Mouse (Mus musculus): ENCODE measurements around the gene Limch1. TPM values are rescaled to one million over a fixed set of nuclear protein-coding genes. Genes with fewer than 3 reads are reported as not detected.

The Limch1 gene
- polyA plus RNA-seq (2017; shearing (Covaris generic)): under 1 TPM in 1 of 3 experiments, not detected in 2; 0.45 TPM

DNA sequence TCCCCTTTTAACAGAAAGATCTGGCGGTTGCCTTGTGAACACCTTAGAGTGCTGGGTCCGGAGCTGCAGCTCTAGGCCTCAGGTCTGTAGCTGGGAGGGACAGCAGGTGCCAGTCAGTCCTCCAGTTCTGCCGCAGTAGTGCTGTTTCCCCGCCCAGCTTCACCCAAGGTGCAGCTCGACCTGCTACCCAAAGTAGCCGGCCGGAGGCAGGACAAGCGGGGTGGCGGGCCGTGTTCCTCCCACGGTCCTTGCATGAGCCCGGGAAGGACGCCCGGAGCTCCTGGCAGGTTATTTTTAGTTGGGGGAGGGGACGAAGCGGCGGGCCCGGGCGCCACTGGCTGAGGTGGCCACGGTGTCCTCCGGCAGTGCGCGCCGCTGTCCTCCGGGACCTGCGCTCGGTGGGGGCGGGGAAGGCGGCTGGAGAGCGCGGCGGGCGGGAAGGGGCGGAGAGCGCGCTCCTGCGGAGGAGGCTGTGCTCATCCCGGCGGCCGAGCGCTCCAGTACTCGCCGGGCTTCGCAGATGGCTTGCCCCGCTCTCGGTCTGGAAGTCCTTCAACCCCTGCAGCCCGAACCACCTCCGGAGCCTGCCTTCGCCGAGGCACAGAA is at the start of gene Limch1:
Gene Limch1, plus strand, starts transcription at position 438 of the 606 bp plus-strand sequence.
- no peak for ATAC-seq

DNA sequence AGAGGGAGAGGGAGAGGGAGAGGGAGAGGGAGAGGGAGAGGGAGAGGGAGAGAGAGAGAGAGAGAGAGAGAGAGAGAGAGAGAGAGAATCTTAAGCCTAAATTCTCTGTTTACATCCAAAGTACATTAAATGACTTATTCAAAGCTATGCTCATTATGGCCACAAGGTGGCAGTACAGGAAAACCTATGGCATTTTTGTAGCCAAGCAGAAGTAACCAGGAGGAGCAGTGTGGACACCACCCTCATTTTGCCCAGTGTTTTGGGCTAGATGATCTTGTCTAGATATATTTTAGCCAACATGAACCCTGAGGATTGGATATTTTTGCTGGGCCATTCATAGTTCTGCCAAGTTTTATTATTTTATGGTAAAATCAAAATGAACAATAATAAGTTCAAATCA is 48.5 kb upstream of the Limch1 start:
- ATAC-seq: no peak

DNA sequence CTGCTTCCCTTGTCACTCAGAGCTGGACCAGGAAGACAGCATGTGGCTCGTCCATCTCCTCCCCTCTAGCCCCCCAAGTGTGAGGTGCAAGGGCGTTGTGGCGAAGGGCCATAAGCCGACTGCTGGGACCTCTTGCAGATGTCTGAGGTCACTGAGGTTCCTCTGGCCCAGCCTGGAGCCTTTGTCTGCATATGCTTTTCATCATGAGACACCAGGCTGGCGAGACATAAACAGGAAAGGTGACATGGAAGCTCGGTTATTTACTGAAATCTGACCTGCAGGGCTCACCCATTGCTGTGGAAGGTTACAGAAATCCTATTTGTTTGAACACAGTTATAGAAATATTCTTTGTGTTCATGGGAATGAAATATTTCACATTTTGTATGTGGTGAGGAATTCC is 45.7 kb upstream of the Limch1 start:
- ATAC-seq: no peak

DNA sequence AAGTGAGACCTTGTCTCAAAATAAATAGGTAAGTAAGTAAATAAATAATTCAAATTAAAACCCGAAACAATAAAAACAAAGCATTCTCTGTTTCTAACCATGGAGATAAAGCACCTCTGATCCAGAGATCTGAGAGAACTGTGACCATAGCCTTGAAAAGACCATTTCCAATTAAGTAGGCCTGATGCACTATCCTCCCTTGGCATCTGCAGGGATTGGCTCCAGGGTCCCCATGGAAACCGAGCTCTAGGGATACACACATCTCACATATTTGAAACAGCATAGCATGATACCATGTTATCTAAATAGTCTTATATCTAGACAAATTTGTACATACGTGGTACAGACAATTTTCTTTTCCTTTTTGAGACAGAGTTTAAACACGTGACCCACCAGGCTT is 43.7 kb upstream of the Limch1 start:
- no peak for ATAC-seq

DNA sequence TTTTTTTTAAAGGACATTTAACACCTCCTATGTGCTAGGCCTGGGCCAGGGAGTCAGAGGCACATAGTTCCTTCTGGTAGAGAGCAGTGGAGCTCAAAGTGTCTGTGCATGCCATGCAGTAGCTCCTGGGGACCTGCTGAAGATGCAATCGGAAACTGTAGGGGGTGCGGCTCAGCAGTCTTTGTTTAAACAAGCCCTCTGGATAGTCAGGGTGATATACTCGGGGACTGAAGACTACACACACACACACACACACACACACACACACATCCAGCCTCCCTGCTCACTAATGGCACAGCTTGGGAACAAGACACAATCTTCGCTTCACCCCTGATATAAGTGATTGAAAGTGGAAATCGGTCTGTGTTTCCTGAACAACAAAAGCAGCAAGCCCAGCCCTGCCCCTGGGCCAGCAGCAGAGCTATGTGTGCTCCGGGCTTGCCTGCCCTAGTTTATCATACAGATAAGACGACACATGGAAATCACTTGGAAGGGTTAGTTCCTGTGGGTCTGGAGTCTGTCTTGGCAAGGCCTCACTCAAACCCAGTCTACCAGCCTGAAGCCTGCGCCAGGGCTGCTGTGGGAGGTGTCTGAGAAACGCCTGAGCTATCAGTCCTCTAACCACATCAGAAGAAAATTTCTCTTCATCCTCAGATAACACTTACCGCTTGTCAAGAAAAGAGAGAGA is 42.2 kb upstream of the Limch1 start:
- ATAC-seq: no peak

DNA sequence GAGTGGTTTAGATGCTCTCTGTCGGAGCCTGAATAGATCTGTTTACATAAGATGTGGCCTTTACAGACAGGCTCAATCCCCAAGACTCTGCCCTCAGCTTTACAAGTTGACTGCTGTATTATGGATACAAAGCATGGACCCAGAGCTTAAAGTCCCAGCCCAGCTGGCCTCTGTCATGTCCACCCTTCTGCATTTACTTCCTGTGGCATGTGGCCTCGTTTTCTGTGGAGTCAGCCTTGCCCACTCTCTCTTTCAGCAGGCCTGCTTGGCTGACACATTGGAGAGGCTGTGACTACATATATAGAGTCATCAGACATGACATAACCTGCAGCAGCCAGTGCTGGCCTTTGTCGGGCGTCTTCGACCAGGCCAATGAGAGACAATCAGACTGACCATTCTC is 37.8 kb upstream of the Limch1 start:
- ATAC-seq: no peak

DNA sequence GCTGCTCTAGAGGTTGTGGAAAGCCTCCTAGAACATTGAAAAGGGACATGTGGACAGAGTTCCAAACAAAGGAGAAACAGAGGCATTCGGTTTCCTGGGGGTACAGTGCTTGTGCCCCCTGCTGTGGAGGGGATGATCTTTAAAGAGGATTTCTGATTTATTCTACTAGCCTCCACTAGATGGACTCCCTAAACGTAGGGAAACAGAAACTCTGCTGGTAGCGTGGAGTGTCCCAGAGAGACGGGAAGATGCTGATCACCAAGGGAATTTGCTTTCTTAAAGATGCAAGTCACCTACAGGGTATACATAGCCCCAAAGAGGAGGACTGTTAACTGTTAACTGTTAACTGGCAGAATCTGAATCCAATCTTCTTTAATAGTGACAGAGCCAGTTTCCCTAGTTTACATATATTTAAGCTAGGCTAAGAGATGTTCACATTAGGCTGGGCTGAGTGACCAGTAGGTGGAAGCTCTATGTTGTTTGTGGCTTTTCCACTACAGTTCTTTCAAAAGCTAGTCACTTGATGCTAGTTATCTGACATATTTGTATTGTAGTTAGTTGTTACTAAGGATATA is 35.1 kb upstream of the Limch1 start:
- ATAC-seq: no peak

DNA sequence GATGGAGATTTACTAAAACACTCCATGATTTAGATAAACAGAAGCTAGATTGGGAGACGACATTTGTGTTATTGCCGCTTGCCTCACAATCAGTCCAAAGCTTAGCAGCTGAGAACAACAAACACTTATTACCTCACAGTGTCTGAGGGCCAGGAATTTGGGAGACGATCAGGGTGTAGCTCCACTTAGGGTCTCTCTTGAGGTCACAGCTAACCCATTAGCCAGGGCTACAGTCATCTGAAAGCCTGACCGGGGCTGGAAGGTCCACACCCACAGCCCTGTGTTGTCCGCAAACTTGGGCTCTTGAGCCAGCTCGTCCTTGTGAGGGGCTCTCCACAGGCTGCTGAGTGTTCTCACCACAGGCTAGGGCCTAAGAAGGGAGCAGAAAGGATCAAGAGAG is 32.8 kb upstream of the Limch1 start:
- ATAC-seq: no peak

DNA sequence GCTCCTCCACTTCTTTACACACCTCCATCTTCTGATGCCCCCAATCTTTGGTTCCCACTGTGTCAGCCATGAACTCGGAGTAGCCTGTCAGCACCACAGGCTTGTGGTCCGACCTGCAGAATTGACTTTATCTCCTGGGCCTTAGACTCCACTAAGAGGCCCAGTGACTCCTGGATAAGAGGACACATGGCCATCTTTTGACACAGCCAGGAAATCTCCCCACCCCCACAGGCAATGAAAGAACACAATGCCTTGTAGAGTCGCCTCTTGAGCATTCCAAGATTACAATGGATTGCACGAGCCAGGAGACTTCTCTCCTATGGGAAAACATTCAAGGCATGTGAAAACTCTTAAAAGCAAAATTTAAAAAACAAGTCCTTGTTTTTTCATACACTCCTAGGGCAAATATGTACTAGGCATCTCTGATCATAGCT is 30.1 kb upstream of the Limch1 start:
- ATAC-seq: no peak

DNA sequence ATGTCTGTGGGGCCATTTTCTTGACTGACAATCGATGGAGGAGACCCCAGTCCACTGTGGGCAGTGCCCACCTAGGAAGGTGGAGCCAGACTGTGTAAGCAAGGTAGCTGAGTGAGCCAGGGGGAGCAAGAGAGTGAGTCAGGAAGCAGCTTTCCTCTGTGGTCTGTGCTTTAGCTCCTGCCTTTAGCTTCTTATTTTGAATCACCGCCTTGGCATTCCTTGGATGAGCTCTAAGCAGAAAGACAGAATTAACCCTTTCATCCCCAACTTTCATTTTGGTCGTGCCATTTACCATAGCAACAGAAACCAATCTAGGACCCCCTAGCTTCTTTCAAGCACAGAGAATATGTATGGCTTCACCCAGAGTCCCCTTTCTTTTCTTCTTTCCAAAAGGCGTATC is 27.7 kb upstream of the Limch1 start:
- no peak for ATAC-seq

DNA sequence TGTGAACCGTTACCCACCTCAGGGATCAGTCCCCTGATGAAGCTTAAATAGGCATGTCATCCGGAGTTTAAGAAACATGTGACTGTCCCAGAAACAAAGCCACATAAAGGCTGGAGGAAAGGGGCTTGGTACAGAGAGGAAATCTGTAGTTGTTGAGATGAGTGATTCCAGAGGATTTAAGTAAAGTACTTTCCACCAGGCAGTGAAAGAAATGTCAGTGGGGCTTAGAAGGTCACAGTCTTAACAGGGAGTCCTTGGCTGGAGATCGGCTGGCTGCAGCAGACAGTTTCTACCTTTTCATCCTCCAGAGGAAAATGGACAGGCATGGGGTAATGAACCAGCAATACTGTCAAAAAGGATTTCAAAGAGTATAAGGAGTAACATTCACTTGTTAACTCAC is 27.2 kb upstream of the Limch1 start:
- no peak for ATAC-seq

GRCm38 (mm10) chr5:66718880-66719279 is 26.7 kb upstream of the Limch1 start:
- ATAC-seq: no peak

DNA sequence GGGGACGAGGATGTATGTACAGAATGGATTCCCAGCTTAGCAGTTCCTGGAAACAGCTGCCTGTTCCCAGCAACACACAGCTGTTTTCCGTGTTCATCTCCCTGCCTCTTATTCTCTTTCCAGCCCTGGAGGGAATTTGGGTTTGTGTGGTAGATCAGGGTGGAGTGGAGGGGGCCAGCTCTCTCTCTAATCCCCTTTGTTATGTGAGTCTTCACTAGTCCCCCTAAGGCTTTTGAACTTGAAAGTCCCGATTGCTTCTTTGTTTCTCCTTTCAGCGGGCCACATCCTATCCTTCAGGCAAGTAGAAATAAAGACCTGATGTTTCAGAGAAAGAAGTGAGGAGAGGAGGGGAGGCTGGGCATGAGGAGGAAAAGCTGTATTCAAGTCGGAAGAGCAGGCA is 24.7 kb upstream of the Limch1 start:
- no peak for ATAC-seq

DNA sequence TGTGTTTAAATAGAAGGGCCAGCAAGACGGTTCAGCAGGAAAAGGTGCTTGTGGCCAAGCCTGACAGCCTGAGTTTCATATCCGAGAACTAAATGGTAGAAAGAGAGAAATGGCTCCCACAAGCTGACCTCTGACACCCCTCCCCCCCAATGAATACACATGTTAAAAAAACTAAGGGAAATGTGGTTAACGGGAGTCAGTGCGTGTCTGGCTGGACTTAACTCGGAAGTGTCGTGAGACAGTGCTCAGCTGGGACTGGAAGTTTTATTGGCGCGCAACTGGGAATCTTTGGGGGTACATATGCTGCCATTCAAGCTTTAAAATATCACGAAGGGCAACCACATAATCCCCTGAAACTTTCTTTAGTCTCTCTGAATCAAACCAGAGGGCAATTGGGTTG is 23.0 kb upstream of the Limch1 start:
- ATAC-seq: no peak

GRCm38 (mm10) chr5:66723037-66723436 is 22.6 kb upstream of the Limch1 start:
- ATAC-seq: no peak

DNA sequence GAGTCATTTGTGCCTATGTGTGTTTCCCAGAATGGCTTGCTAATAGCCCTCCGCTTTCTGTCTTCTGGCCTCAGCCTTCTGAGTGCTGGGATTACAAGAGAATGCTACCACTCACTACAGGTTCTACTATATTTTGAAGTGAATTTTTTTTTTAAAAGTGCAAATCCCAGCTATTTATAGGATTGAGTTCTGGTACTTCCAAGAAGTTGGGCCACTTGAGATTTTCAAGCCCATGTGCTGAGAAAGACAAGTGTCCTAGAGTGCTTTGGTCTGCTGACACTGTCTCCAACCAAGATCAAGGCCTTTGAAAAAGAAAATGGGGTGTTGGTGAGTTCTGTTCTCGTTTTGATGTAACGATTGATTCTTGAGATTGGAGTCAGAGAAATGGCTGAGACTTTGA is 22.0 kb upstream of the Limch1 start:
- no peak for ATAC-seq

DNA sequence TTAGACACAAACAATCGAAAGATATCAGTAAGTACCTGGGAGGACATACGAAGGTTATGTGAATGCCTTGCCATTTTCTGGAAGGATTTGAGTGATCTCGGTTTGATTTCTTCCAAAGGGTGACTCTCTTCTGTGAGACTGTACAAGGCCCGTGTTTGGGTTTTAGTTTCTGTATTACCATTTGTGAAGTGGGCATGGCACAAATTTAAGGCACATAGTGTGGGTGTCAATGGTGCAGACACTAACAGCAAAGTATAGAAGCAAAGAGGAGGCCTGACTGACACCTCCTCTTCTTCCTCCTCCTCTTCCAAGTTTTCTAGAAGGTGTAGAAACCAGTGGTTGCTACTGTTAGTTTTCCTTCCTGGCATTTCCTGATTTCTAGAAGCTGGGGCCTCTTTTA is 16.3 kb upstream of the Limch1 start:
- ATAC-seq: no peak

- ATAC-seq: no peak
These were observed 14.9 kb upstream of the Limch1 start for GRCm38 (mm10) chr5:66730621-66731301.

DNA sequence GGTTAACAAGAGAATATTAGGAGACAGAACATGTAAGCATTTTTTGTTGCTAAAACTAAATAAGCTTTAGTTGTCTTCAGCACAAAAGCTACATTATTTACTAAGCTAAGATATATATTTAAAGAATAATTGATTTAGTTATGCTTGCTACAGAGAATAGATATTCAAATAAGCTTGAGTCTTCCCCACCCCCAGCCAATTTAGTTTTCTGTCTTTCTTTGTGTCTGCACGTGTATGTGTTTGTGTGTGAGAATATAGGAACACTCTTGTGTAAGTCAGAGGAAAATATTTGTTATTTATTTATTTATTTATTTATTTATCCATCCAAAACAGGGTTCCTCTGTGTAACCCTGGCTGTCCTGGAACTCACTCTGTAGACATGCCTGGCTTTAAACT is 14.3 kb upstream of the Limch1 start:
- no peak for ATAC-seq

- no peak for ATAC-seq
These were observed 12.1 kb upstream of the Limch1 start for GRCm38 (mm10) chr5:66733556-66733955.

- no peak for ATAC-seq
These were observed 6.3 kb upstream of the Limch1 start for GRCm38 (mm10) chr5:66739376-66739775.

- ATAC-seq: no peak
These were observed 512 bp downstream of the Limch1 start for GRCm38 (mm10) chr5:66745996-66746681.

- ATAC-seq: no peak
These were observed 1.1 kb downstream of the Limch1 start for GRCm38 (mm10) chr5:66746761-66747160.

All from inflammation-experienced regulatory T-cells, adult 6 months (primary cell).